Mouse (Mus musculus): ENCODE measurements around the gene Tspo.

Gene Tspo

DNA sequence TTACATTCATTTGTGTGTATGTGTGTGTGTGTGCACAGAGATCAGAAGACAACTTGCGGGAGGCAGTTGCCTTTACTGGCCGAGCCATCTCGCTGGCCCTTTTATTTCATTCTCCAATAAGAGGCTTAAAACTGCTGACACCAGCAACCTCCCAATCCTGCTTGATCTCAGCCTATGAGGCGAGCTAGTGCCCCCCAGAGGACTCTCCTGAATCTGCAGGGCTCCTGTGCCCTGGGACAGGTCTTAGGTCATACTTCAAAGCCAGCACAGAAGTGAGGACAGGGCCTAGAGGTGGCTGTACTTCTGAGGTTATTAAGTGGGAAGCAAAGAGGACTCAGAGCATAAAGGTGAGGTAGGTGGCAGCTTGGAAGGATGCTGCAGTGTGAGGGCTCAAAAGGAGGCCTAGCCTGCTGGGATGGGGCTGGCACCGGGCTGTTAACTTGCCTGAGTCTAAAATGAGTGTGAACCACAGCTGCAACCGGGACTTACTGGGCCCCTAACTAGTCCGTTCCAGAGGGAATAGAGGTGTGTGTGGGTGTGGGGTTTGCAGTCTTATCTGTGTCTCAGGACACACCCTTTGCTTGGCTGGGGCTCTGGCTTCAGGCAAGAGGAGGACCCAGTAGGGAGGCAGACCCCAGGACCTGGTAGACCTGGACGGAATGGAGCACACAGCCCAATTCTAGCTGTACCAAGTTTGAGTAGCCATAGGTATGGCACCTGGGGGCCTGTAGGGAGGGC lies 20.2 kb downstream of the Tspo start:
- DNase-seq (ENCODE audit: low spot score in 2 of 2): peak; percentile 28 to 48

DNA sequence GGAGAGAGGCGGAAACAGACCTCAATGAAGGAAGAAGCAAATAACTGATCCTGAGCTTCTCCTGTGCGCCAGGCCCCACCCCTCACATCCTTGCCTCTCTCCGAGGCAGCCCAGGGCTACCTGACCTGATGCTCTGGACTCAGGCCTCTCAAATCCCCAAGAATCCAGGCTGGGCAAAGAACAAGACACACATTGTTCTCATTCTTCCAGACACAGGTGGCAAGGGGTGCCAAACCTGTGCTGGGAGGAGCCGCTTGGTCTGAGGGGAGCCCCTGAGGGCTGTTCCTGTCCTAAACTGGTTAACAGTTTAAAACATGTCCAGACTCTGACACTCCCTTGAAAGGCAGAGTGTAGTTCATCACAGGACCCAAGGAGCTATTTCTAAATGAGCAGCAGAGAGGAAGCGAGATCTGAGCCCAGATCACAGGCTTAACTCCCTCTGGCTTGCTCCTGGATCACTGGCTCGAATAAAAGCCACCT lies 21.4 kb downstream of the Tspo start:
- no peak for DNase-seq (ENCODE audit: low spot score in 2 of 2)

DNA sequence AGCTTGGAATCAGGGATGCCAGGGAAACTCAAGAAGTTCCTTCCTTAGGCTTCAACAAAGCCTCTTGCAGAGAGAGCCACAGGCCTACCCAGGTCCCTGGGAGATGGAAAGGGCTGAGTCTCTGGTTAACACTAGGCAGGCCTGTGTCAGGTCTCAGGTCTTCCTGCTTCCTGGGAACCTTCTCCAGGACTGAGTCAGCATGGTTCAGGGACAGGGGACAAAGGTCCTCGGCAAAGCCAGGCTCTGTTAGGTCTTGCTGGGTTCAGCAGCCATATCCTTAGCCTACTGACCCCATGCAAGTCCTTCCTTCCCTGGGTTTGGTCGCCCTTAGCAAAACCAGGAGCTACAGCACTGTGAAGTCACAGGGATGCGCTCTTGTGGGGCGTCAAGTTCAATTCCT lies 27.4 kb downstream of the Tspo start:
- no peak for DNase-seq (ENCODE audit: low spot score in 2 of 2)

DNA sequence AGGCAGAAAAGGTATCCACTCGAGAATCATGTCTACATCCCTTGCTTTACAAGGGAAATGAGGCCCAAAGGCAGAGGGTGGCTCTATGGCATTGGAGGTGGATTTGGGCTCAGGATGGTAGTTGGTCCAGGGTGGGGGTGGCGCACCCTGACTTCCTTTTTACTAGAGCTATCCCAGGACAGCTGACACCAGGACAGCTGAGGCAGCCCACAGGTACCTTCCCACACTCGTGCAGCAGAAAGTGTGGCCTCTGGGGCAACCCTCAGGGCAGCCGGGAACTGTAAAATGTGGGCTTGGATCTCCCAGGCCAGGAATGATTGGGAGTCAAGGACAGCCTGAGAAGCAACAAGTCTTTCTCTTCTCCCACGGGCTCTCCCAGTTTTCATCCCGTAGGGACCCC lies 28.4 kb downstream of the Tspo start:
- no peak for DNase-seq (ENCODE audit: low spot score in 2 of 2)

DNA sequence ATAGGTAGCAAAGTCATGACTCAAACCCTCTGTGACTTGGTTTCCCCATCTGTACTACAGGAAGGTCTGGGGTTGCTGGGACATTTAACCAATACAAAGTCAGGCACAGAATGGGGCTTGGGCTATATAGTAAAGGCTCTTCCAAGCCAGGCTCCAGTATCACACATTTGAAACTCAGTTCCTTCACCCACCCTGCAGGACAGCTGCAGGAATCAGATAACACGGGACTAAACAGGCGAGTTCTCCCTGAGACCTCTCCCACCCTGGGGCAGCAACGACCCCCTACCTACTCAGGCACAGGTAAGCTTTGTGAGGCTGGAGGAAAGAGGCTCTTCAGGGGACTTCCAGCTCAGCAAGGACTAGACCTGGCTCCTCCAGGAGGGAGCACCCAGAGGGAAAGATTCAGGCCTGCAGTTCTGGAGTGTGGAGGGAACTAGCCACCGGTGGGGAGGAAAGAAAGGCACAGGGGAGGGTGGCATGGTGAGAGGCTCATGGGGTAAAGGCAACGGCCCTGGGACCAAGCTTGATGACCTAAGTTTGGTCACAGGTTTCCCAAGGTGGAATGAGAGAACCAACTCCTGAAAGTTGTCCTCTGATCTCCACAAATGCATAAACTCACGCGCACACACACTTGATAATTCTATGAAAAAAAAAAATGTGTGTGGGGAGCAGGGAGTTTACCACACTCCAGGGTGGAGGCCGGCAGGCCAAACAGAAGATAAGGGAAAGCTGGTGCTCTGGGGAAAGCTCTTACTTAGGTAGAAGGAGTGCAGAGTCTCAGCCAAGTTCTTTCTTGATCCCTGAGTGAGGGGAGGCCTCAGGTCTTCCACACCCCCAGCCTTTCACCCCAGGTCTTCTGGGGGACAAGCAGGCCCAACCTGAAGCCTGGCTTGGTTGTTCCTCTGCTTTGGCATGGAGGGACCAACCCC lies 29.1 kb downstream of the Tspo start:
- DNase-seq (ENCODE audit: low spot score in 2 of 2): no peak

DNA sequence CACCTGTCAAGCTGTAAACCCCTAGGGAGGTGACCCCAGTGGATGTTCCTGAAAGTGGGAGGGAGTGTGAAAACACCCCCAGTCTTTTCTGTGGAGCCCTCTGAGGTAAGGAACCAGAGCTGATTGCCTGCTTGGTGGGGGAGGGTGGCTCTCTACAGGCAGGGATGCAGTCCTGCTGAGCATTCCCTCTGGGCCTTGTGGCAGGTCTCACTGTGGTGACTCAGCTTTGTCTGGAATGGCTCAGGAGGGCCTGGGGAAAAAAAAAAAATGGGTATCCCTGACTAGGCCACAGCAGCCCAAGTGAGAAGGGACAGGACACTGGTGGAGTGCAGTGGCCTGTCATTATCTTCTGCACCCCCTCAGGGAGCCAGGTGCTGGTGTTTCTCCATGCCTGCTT lies 29.8 kb downstream of the Tspo start:
- no peak for DNase-seq (ENCODE audit: low spot score in 2 of 2)

DNA sequence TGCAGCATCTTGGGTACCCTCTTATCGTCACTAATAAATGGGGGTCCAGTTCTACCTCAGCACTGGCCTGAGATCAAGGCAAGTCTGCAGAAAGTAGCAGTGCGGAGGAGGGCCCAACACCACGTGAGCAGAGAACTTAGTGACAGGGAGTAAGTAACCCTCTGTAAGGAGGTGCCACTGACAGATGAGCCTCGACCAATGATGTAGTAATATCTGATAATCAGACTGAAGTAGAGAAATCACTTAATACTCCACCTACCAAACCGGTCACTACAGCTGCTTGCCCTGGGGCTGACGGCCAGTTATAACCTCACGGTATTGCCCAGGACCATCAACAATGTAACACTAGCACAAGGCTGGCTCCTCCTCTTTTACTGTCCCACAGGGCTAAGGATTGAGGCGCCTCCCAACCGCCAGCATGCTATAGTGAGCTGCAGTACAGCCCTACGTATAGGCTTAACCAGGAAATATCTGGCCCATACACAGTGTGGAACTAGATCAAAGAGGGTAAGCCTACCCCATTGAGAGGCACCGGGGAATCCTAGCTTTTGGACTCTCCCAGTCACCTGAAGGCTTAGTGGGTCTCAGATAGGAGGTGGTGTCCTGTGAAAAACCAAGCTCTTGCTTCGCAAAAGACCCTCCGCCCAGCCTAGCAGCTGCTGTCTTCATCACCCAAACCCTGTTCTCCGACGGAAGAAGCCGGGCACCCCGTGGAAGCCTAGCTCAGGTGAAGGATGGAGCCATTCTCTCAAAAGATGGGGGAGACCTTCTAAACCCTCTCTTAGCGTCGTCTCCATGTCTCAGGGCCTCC lies 30.5 kb downstream of the Tspo start:
- no peak for DNase-seq (ENCODE audit: low spot score in 2 of 2)

DNA sequence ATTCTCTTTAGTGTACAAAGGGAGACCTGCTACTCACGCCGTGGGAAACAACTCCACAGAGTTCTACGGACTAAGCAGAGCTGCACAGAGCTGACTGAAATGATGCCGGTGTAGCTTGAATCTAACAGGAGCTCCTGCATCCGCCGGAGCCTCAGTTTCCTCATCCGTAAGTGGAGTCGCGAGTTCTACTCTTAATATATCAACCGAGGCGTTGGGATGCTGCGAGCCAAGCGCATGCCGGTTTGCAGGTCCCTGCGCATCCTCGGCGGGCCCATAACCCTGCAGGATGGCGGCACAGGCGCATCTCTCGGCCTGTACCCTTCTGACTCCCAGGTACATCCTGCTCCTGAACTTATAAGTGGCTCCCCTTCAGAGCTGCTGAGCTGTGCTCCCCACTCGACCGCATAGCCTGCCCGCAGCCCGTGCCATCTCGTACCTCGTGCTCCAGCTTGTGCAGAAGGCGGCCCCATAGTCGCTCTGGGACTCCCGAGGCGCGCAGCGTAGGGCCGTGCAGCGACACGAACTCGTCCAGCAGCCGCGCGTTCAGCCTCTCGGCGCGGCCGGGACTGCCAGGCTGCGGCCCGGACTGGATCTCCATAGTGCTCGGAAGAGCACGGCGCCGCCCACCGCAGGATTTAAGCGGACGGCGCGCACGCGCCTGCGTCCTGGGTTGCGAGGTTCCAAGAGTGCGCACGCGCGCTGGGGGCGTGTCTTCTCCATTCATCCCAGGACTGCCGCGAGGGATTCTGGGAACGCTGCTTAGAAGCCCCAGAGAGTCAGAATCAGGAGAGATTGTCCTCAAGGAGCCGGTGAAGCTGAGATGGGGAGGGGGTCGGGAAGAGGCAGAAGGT lies 31.3 kb downstream of the Tspo start, which contains the start of gene Ttll12:
Ttll12 (minus strand) TSS at position 645 of the 851 bp plus-strand sequence.
- DNase-seq (ENCODE audit: low spot score in 2 of 2): peak; percentile 92 to 94

DNA sequence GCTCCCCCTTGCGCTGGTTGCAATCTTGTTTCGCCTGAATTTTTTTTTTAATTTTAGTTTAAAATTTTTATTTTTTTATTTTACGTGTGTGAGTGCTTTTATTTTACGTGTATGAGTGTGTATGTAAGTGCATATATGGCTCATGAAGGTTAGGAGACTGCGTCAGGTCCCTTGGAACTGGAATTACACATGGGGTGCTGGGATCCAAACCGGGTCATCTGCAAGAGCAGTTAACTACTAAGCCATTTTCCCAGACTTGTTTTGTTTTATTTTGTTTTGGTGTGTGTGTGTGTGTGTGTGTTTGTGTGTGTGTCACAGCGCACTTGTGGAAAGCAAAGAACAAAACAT lies 31.9 kb downstream of the Tspo start:
- DNase-seq (ENCODE audit: low spot score in 2 of 2): no peak

DNA sequence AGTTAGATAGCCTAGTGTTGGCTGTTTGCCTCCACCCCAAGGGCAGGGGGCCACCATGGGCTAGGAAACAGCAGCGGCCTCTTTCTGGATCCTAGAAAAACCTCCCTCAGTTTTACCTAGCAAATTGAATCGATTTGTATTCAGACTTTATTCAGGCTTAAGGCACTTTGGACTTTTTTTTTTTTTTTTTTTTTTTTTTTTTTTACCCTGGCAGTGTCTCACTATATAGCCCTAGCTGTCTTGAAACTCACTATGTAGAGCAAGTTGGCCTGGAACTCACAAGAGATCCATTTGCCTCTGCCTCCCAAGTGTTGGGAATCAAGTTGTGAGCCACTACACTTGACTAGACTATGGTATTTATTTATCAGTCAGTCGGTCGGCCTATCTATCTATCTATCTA lies 33.4 kb downstream of the Tspo start:
- DNase-seq (ENCODE audit: low spot score in 2 of 2): no peak

DNA sequence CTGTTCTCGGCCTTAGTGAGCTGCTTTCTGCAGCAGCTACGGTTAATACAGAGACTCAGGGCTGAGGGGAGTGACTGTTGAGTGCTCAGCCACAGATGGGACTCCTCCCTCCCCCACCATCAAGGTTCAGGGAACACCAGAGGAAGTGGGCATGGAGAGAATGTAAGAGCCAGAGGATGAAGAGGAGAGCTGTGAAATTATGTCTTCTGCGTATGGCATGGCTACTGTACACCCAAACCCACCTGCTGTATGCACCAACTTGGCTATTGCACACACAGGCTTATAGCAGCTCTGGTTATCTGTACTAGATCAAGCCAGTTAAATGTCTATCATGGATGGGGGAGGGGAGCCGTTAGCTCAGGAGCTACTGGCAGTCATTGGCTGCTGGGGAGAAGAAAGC lies 37.8 kb downstream of the Tspo start:
- no peak for DNase-seq (ENCODE audit: low spot score in 2 of 2)

DNA sequence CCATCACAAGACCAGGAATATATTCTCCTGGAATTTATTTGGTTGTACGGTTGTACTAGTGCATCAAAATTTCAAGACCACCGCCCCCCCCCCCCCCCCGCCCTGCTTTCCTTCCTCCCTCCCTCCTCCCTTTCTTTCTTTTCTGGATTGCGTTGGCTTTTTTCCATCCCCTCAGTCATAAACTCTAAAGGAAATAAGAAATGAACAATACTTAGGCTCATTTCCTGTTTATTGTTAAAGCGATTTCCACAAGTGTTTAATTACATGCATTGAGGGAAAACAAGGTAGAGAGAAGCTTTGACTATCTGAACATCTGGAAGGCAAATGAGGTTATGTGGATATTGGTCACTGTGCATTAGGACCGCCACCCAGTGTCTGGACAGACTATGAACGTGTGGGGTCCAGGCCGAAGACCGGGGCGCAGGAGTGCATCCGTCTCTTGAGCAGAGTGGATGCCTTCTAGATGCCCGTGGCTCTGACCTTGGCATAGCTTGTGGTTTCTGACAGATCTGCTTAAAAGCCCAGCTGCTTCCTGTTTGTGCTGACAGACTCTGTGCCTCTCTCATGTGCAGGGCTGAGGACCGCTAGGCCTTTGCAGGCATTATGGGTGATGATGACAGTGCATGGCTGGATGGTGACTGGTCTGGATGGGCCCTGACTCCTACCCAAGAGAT lies 39.1 kb downstream of the Tspo start:
- peak; percentile 45 to 77 for DNase-seq (ENCODE audit: low spot score in 2 of 2)

DNA sequence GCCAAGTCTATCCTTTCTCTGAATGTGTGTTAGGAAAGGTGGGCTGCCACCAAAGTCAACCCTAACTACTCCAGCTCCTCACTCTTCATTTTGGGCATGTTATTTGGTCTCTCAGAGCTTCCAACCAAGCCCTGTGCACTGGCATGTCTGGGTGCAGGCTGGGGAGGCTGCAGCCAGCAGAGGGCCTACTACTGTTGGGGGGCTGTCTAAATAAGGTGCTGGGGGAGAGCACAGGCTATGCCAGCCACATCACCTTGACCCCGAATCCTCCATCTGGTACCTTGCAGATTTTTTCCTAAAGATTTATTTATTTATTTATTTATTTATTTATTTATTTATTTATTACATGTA lies 39.6 kb downstream of the Tspo start:
- no peak for DNase-seq (ENCODE audit: low spot score in 2 of 2)

DNA sequence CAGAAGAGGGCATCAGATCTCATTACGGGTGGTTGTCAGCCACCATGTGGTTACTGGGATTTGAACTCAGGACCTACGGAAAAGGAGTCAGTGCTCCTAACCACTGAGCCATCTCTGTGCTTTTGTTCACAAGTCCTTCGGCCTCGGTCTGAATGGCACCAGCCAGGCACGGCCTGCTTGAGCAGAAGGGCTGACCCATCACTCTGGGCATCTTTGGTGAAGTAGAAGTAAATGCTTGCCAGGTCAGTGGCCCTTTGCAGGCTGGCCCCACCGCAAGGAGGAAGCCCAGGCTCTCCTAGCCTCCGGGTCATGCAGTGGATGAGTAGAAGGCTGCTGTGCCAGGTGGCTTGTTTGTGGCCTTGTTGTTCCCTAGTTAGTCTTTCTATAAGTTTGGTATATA lies 40.0 kb downstream of the Tspo start:
- no peak for DNase-seq (ENCODE audit: low spot score in 2 of 2)

DNA sequence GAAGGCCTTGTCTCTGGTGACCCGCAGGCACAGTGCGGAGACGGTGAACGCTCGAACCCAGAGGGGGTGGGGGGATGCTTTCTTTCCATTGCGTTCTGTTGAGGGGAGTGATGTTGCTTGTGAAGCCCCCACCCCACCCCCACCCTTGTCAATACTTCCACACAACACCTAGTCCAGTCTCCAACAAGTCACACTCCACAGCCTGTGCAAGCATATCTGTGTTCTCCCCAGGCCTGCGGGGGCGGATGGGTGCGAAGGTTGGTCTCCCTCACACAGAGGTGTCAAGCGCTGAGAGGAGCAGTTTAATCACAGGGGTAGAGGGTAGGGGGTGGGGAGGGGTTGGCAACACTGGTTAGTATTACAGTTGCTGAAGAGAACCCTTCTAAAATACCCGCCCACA lies 42.8 kb downstream of the Tspo start:
- DNase-seq (ENCODE audit: low spot score in 2 of 2): no peak

DNA sequence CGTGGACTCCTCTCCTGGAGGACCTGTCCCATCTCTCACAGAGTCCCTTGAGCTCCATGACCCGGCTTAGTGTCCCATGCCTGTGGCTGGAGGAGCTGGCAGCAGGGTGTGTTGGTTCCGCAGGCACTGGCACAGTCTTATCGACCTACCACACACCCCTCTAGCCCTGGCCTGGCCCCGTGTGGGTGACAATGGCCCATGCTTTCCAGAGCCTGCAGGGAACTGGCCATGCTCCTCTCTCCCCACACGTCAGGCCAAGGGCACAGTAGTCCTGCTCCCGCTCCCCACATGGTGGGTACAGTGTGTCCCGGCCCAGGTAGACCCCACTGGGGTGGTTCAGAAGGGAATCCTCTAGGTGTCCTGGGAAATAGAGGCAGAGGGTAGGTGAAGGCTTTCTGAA lies 43.3 kb downstream of the Tspo start:
- DNase-seq (ENCODE audit: low spot score in 2 of 2): no peak

DNA sequence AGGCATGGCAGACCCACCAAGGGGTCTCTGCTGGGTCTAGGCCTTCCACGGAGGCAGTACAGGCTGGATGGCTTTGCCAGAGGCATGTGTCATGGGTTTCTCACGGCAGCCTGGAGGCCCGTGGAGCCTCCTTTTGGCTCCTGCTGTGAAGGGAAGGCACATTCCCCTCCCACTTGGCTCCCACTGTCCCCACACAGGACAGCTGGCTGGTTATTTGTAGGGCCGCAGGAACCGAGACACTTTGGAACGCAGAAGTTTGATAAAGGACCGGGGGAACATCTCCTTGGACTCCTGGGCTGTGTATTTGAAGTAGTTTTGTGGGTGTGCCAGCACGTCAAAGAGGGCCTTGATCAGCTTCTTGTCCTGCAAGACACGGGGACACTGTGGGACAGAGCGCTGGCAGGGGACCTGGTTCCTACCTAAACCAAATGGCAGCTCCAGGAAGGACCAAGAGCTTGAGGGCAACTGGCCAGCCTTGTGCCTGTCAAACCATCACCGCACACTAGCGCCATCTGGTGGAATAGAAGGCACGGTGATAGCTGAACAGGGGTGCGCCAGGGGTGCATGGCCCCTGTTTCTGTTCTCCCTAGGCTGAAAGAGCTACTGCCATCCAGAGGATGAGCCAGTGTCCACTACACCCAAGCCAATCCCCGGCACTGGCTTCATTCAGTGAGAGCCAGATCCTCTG lies 43.9 kb downstream of the Tspo start:
- DNase-seq (ENCODE audit: low spot score in 2 of 2): peak; percentile 67 to 68

DNA sequence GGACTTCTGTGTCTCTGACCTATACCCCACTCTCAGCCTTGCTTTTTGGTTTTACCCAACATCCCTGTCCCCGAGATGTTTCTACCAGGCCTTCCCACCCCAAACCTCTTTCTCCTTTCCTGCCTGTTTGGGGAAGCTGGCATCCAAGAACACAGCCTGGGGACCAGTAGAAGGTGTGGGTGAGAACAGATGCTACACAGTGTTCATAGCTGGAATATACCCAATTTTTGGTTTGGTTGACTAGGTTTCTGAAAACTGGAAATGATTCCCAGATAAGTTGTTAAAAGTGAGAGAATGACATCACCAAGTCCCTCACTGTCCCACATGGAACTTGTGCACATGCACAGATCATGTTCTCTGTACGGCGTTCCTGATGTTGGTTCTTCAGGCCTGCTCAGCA lies 51.9 kb downstream of the Tspo start:
- DNase-seq (ENCODE audit: low spot score in 2 of 2): no peak

All from heart, adult 9 months (tissue).